Mouse (Mus musculus) neural tube, embryonic 11.5 days (tissue): ENCODE measurements at regions not wholly inside any gene's neighbourhood (a gene's known extent, or its start where the extent isn't known, plus 50 kb on each side); places are given as distances from the start of the nearest gene placed in this dataset.
A peak's percentile ranks its signal among the peaks of the same experiment; 100 is the strongest.

Experiments used
- ATAC-seq: fragments of 200-750 bp; cut with Nextera tagmentation; 2 replicates; pipeline ENCODE4 v1.8.0; 2017; ENCODE audit warnings: moderate number of reproducible peaks, mild to moderate bottlenecking, moderate TSS enrichment, moderate library complexity; ENCODE audit not compliant: insufficient read depth, low FRiP score, low TSS enrichment
- DNase-seq: peaks from one replicate; pipeline ENCODE4 v3.0.0-alpha.2; 2015; ENCODE audit warnings: low spot score
- H3K27ac ChIP-seq: fragments of 300-500 bp; sonication (generic); 2 replicates; pipeline ENCODE4 v1.5.1; 2014; ENCODE audit warnings: low read depth, mild to moderate bottlenecking, low read length
- H3K27me3 ChIP-seq: fragments of 300-500 bp; sonication (generic); 2 replicates; pipeline ENCODE4 v1.6.1; 2014; ENCODE audit warnings: mild to moderate bottlenecking, low read length, mixed read lengths; ENCODE audit not compliant: control insufficient read depth, insufficient read depth
- H3K36me3 ChIP-seq: fragments of 300-500 bp; sonication (generic); 2 replicates; pipeline ENCODE4 v1.6.1; 2014; ENCODE audit warnings: mild to moderate bottlenecking, low read length, moderate library complexity, mixed read lengths; ENCODE audit not compliant: control insufficient read depth, insufficient read depth
- H3K4me1 ChIP-seq: fragments of 300-500 bp; sonication (generic); 2 replicates; pipeline ENCODE4 v1.6.1; 2014; ENCODE audit warnings: low read length, mixed read lengths; ENCODE audit not compliant: control insufficient read depth, insufficient read depth
- H3K4me2 ChIP-seq: fragments of 300-500 bp; sonication (generic); 2 replicates; pipeline ENCODE4 v1.6.1; 2014; ENCODE audit warnings: low read depth, mild to moderate bottlenecking, moderate library complexity
- H3K4me3 ChIP-seq: fragments of 300-500 bp; sonication (generic); 2 replicates; pipeline ENCODE4 v1.5.1; 2014; ENCODE audit warnings: low read depth, low read length
- H3K9ac ChIP-seq: fragments of 300-500 bp; sonication (generic); 2 replicates; pipeline ENCODE4 v1.6.1; 2014; ENCODE audit warnings: mild to moderate bottlenecking, low read length
- H3K9me3 ChIP-seq: fragments of 300-500 bp; sonication (generic); 2 replicates; pipeline ENCODE4 v1.6.1; 2016; ENCODE audit warnings: low read length; ENCODE audit not compliant: control insufficient read depth
- WGBS: fragments of 180-500 bp; shearing (Covaris S2); extraction: QIAGEN DNeasy Blood & Tissue Kit; methylation state at CpG from one replicate; pipeline ENCODE4 v1.1.7; 2014; 5-methylcytosine and 5-hydroxymethylcytosine counted together

GRCm38 (mm10) chr16:24318723-24319437 lies 74.4 kb upstream of the Lpp start:
- H3K4me2 ChIP-seq, result no peak overlapping the region
- no peaks in the 10 kb centered on the region for H3K9me3 ChIP-seq
- WGBS, result 90% methylated on average over 8 of the region's 8 CpGs
- H3K4me1 ChIP-seq, result no peaks in the 10 kb centered on the region
- H3K9ac ChIP-seq, result no peak overlapping the region
- H3K36me3 ChIP-seq, result no peaks in the 10 kb centered on the region
- H3K4me3 ChIP-seq, result no peak overlapping the region
- no peak overlapping the region for H3K27ac ChIP-seq
- DNase-seq (no peak), ATAC-seq (no peak)
- H3K27me3 ChIP-seq, result no peaks in the 10 kb centered on the region

- Histone ChIP-seq H3K9me3 (no peaks in the 10 kb centered on the region), H3K4me2 (no peak overlapping the region), H3K27ac (no peak overlapping the region), H3K4me3 (no peak overlapping the region), H3K36me3 (no peaks in the 10 kb centered on the region), H3K4me1 (no peaks in the 10 kb centered on the region), H3K9ac (no peak overlapping the region), H3K27me3 (no peaks in the 10 kb centered on the region)
- WGBS, result 75% methylated on average over 7 of the region's 7 CpGs
- DNase-seq (no peak), ATAC-seq (no peak)
Measured at GRCm38 (mm10) chr16:24313544-24314326, 79.6 kb upstream of the Lpp start.

- no peaks in the 10 kb centered on the region for H3K4me1 ChIP-seq
Measured at GRCm38 (mm10) chr16:24305391-24305790, 87.9 kb upstream of the Lpp start.

GRCm38 (mm10) chr16:24296790-24297189 lies 96.5 kb upstream of the Lpp start:
- H3K4me1 ChIP-seq, result no peaks in the 10 kb centered on the region
- no peaks in the 10 kb centered on the region for H3K27me3 ChIP-seq
- H3K36me3 ChIP-seq, result no peaks in the 10 kb centered on the region
- ATAC-seq, result no peak
- no peak overlapping the region for H3K4me3 ChIP-seq
- no peaks in the 10 kb centered on the region for H3K9me3 ChIP-seq
- H3K27ac ChIP-seq, result no peak overlapping the region
- 66% methylated on average over 3 of the region's 3 CpGs for WGBS
- no peak for DNase-seq
- no peak overlapping the region for H3K9ac ChIP-seq
- H3K4me2 ChIP-seq, result no peak overlapping the region

More at GRCm38 (mm10) chr16:24305391-24305790, 87.9 kb upstream of the Lpp start:
- no peak overlapping the region for H3K9ac ChIP-seq
- H3K4me2 ChIP-seq, result no peak overlapping the region
- no peak overlapping the region for H3K4me3 ChIP-seq
- DNase-seq, result no peak
- no peak for ATAC-seq
- H3K27ac ChIP-seq, result no peak overlapping the region
- H3K36me3 ChIP-seq, result no peaks in the 10 kb centered on the region
- no peaks in the 10 kb centered on the region for H3K9me3 ChIP-seq
- 97% methylated on average over 1 of the region's 1 CpGs for WGBS
- H3K27me3 ChIP-seq, result no peaks in the 10 kb centered on the region

- H3K27me3 ChIP-seq, result no peaks in the 10 kb centered on the region
- H3K4me3 ChIP-seq, result no peak overlapping the region
- ATAC-seq, result no peak
- H3K9me3 ChIP-seq, result no peaks in the 10 kb centered on the region
- H3K9ac ChIP-seq, result no peak overlapping the region
- no peak overlapping the region for H3K27ac ChIP-seq
- no peak overlapping the region for H3K4me2 ChIP-seq
- no peaks in the 10 kb centered on the region for H3K36me3 ChIP-seq
- no peaks in the 10 kb centered on the region for H3K4me1 ChIP-seq
- no peak for DNase-seq
- WGBS, result 83% methylated on average over 7 of the region's 7 CpGs
Measured at GRCm38 (mm10) chr16:24295626-24296440, 97.5 kb upstream of the Lpp start.

GRCm38 (mm10) chr16:24284215-24284614 lies 109.1 kb upstream of the Lpp start:
- no peak overlapping the region for H3K4me2 ChIP-seq
- ATAC-seq (no peak), DNase-seq (no peak)
- no peak overlapping the region for H3K27ac ChIP-seq
- no peaks in the 10 kb centered on the region for H3K36me3 ChIP-seq
- no peak overlapping the region for H3K4me3 ChIP-seq
- H3K9me3 ChIP-seq, result no peaks in the 10 kb centered on the region
- peaks cover 3% of the 10 kb centered on the region; the same call in 1 of the 2 replicates for H3K4me1 ChIP-seq
- 68% methylated on average over 3 of the region's 3 CpGs for WGBS
- no peaks in the 10 kb centered on the region for H3K27me3 ChIP-seq
- no peak overlapping the region for H3K9ac ChIP-seq

GRCm38 (mm10) chr16:24282194-24282683 lies 111.1 kb upstream of the Lpp start:
- Histone ChIP-seq H3K4me3 (no peak overlapping the region), H3K9ac (no peak overlapping the region)
- no peak for ATAC-seq

GRCm38 (mm10) chr16:24281561-24281960 lies 111.7 kb upstream of the Lpp start:
- H3K27me3 ChIP-seq, result no peaks in the 10 kb centered on the region
- DNase-seq (no peak), ATAC-seq (no peak)
- no peak overlapping the region for H3K9ac ChIP-seq
- H3K4me1 ChIP-seq, result peaks cover 3% of the 10 kb centered on the region; the same call in 1 of the 2 replicates
- no peak overlapping the region for H3K27ac ChIP-seq
- H3K4me3 ChIP-seq, result no peak overlapping the region
- WGBS, result 76% methylated on average over 5 of the region's 5 CpGs
- H3K36me3 ChIP-seq, result no peaks in the 10 kb centered on the region
- H3K9me3 ChIP-seq, result no peaks in the 10 kb centered on the region
- H3K4me2 ChIP-seq, result no peak overlapping the region

More at GRCm38 (mm10) chr16:24282194-24282683, 111.1 kb upstream of the Lpp start:
- no peaks in the 10 kb centered on the region for H3K27me3 ChIP-seq
- H3K4me1 ChIP-seq, result peaks cover 3% of the 10 kb centered on the region; the same call in 1 of the 2 replicates
- no peaks in the 10 kb centered on the region for H3K9me3 ChIP-seq
- WGBS, result 24% methylated on average over 6 of the region's 6 CpGs
- H3K4me2 ChIP-seq, result no peak overlapping the region
- no peaks in the 10 kb centered on the region for H3K36me3 ChIP-seq
- DNase-seq, result peak; percentile 39
- H3K27ac ChIP-seq, result no peak overlapping the region
